Mouse (Mus musculus): Measurements from ENCODE around the gene Ubxn11. TPM values are rescaled to one million over a fixed set of nuclear protein-coding genes. Genes with fewer than 3 reads are reported as not detected.

Ubxn11 gene
- total and polyA plus RNA-seq, 2 experiments: 0.09 to 0.66 TPM

GRCm38 (mm10) chr4:134092382-134093288 lies 9.7 kb upstream of the Ubxn11 start:
- no peak overlapping the region for H3K27ac ChIP-seq (replicated peaks; ENCODE audit: insufficient read depth, low read depth, low read length)
- H3K27me3 ChIP-seq (ENCODE audit: control insufficient read depth, insufficient read depth, low read length): no peaks in the 10 kb centered on the region
- WGBS: 68% methylated on average over 6 of the region's 6 CpGs
- H3K4me3 ChIP-seq (ENCODE audit: insufficient read depth, low read depth, low read length): no peak overlapping the region
- H3K36me3 ChIP-seq (ENCODE audit: control insufficient read depth, insufficient read depth, low read length): no peaks in the 10 kb centered on the region
- TF ChIP-seq CTCF (IDR thresholded peaks at IDR 0.05; ENCODE audit: low read depth, low read length) (peak; percentile 89), POLR2A (IDR thresholded peaks at IDR 0.05; ENCODE audit: extremely low read depth, insufficient read depth, low read length) (no peak)
- no peaks in the 10 kb centered on the region for H3K79me2 ChIP-seq (ENCODE audit: control insufficient read depth, insufficient read depth, low read length)
- no peak overlapping the region for H3K9ac ChIP-seq (ENCODE audit: low read depth, low read length)
- no peaks in the 10 kb centered on the region for H3K4me1 ChIP-seq (ENCODE audit: control insufficient read depth, insufficient read depth, low read length)
- no peak for DNase-seq (ENCODE audit: extremely low read depth, low read depth, low spot score)

GRCm38 (mm10) chr4:134094004-134094564 lies 8.3 kb upstream of the Ubxn11 start:
- Histone ChIP-seq H3K79me2 (ENCODE audit: control insufficient read depth, insufficient read depth, low read length) (no peaks in the 10 kb centered on the region), H3K9ac (ENCODE audit: low read depth, low read length) (peak overlapping the region; percentile 34), H3K36me3 (ENCODE audit: control insufficient read depth, insufficient read depth, low read length) (no peaks in the 10 kb centered on the region), H3K4me3 (ENCODE audit: insufficient read depth, low read depth, low read length) (peak overlapping the region; percentile 17; the same call in 1 of the 2 replicates), H3K27me3 (ENCODE audit: control insufficient read depth, insufficient read depth, low read length) (no peaks in the 10 kb centered on the region), H3K27ac (replicated peaks; ENCODE audit: insufficient read depth, low read depth, low read length) (peak overlapping the region; percentile 43), H3K4me1 (ENCODE audit: control insufficient read depth, insufficient read depth, low read length) (no peaks in the 10 kb centered on the region)
- TF ChIP-seq CTCF (IDR thresholded peaks at IDR 0.05; ENCODE audit: low read depth, low read length) (no peak), POLR2A (IDR thresholded peaks at IDR 0.05; ENCODE audit: extremely low read depth, insufficient read depth, low read length) (no peak)
- no peak for DNase-seq (ENCODE audit: extremely low read depth, low read depth, low spot score)
- 67% methylated on average over 7 of the region's 7 CpGs for WGBS

- Histone ChIP-seq H3K4me3 (ENCODE audit: insufficient read depth, low read depth, low read length) (peak within 1 kb of the TSS; percentile 47), H3K27ac (replicated peaks; ENCODE audit: insufficient read depth, low read depth, low read length) (peak within 1 kb of the TSS; percentile 43), H3K36me3 (ENCODE audit: control insufficient read depth, insufficient read depth, low read length) (no peaks in the 10 kb centered on the region), H3K79me2 (ENCODE audit: control insufficient read depth, insufficient read depth, low read length) (no peaks in the 10 kb centered on the region), H3K27me3 (ENCODE audit: control insufficient read depth, insufficient read depth, low read length) (no peaks in the 10 kb centered on the region), H3K9ac (ENCODE audit: low read depth, low read length) (peak within 1 kb of the TSS; percentile 34), H3K4me1 (ENCODE audit: control insufficient read depth, insufficient read depth, low read length) (no peaks in the 10 kb centered on the region)
- WGBS: 77% methylated on average over 3 of the region's 3 CpGs
- peak; percentile 31 for DNase-seq (ENCODE audit: extremely low read depth, low read depth, low spot score)
- TF ChIP-seq POLR2A (IDR thresholded peaks at IDR 0.05; ENCODE audit: extremely low read depth, insufficient read depth, low read length) (no peak), CTCF (IDR thresholded peaks at IDR 0.05; ENCODE audit: low read depth, low read length) (no peak)
Measured at GRCm38 (mm10) chr4:134094923-134095547, 7.3 kb upstream of the Ubxn11 start, which contains the start of gene Cd52. Cd52 (minus strand) TSS chr4:134095082.

GRCm38 (mm10) chr4:134096120-134096519 lies 6.2 kb upstream of the Ubxn11 start:
- Histone ChIP-seq H3K9ac (ENCODE audit: low read depth, low read length) (no peak overlapping the region), H3K36me3 (ENCODE audit: control insufficient read depth, insufficient read depth, low read length) (no peaks in the 10 kb centered on the region), H3K27me3 (ENCODE audit: control insufficient read depth, insufficient read depth, low read length) (no peaks in the 10 kb centered on the region), H3K4me3 (ENCODE audit: insufficient read depth, low read depth, low read length) (no peak overlapping the region), H3K79me2 (ENCODE audit: control insufficient read depth, insufficient read depth, low read length) (no peaks in the 10 kb centered on the region), H3K4me1 (ENCODE audit: control insufficient read depth, insufficient read depth, low read length) (no peaks in the 10 kb centered on the region), H3K27ac (replicated peaks; ENCODE audit: insufficient read depth, low read depth, low read length) (no peak overlapping the region)
- DNase-seq (ENCODE audit: extremely low read depth, low read depth, low spot score): no peak
- TF ChIP-seq POLR2A (IDR thresholded peaks at IDR 0.05; ENCODE audit: extremely low read depth, insufficient read depth, low read length) (no peak), CTCF (IDR thresholded peaks at IDR 0.05; ENCODE audit: low read depth, low read length) (no peak)
- WGBS: 88% methylated on average over 3 of the region's 3 CpGs

GRCm38 (mm10) chr4:134097015-134097608 lies 5.3 kb upstream of the Ubxn11 start:
- H3K9ac ChIP-seq (ENCODE audit: low read depth, low read length): no peak overlapping the region
- H3K27ac ChIP-seq (replicated peaks; ENCODE audit: insufficient read depth, low read depth, low read length): peak overlapping the region; percentile 30; the same call in 1 of the 2 replicates
- DNase-seq (ENCODE audit: extremely low read depth, low read depth, low spot score): peak; percentile 43
- TF ChIP-seq CTCF (IDR thresholded peaks at IDR 0.05; ENCODE audit: low read depth, low read length) (no peak), POLR2A (IDR thresholded peaks at IDR 0.05; ENCODE audit: extremely low read depth, insufficient read depth, low read length) (no peak)
- 64% methylated on average over 5 of the region's 5 CpGs for WGBS
- no peaks in the 10 kb centered on the region for H3K27me3 ChIP-seq (ENCODE audit: control insufficient read depth, insufficient read depth, low read length)
- H3K36me3 ChIP-seq (ENCODE audit: control insufficient read depth, insufficient read depth, low read length): no peaks in the 10 kb centered on the region
- no peaks in the 10 kb centered on the region for H3K4me1 ChIP-seq (ENCODE audit: control insufficient read depth, insufficient read depth, low read length)
- no peak overlapping the region for H3K4me3 ChIP-seq (ENCODE audit: insufficient read depth, low read depth, low read length)
- H3K79me2 ChIP-seq (ENCODE audit: control insufficient read depth, insufficient read depth, low read length): no peaks in the 10 kb centered on the region
